Mouse (Mus musculus): ENCODE data around the gene Gpn3.

- TF ChIP-seq CHD2 (IDR thresholded peaks at IDR 0.05; ENCODE audit: low read depth, low read length) (no peak), HCFC1 (IDR thresholded peaks at IDR 0.05; ENCODE audit: borderline replicate concordance, insufficient read depth, low read length) (no peak), ZC3H11A (IDR thresholded peaks at IDR 0.05; ENCODE audit: borderline replicate concordance, low read depth, low read length) (no peak)
These were observed 40.2 kb downstream of the Gpn3 start for GRCm38 (mm10) chr5:122411892-122412291.

All from ES-E14 (cell line).